ENCODE assay signal across 17 mouse cellular contexts in the genomic region with DNA sequence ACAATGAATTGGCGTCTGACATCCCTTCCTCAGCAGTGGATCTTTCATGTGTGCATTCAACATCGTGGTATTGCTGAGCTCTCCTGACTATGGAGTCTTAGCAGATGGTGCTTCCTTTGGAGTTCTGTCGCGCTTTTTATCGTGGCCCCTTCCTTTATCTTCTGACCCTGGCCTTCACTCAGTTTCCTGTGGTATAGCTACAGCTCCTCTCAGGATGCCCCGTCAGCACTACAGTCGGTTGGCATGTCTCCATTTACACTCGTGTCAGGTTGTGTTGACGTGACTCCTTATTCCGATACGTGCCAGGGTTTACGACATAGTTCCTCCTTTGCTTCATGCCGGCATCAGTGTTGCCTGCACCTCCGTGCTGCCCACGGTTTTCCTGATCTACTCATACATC. TPM values are rescaled to one million over a fixed set of nuclear protein-coding genes. Genes with fewer than 3 reads are reported as not detected.
"Had no signal": no experiment of that assay in that cellular context is flagged by ENCODE, and none has a peak within 500 bp of the region (broad histone marks: within the 10 kb centered on the region; RNA-seq: fewer than 3 reads in every experiment).

No protein-coding gene starts in this region.

- H3K27me3 ChIP-seq: intestine, embryonic 15.5 days; limb, embryonic 15.5 days; midbrain, embryonic 12.5 days; neural tube, embryonic 13.5 days had no signal

- H3K9ac ChIP-seq: intestine, embryonic 15.5 days; limb, embryonic 15.5 days; midbrain, embryonic 12.5 days; neural tube, embryonic 13.5 days had no signal

- H3K27ac ChIP-seq: intestine, embryonic 15.5 days; limb, embryonic 15.5 days; midbrain, embryonic 12.5 days; neural tube, embryonic 13.5 days had no signal

- ATAC-seq: intestine, embryonic 15.5 days; midbrain, embryonic 16.5 days had no signal

- H3K4me2 ChIP-seq: intestine, embryonic 15.5 days; limb, embryonic 15.5 days; midbrain, embryonic 12.5 days; neural tube, embryonic 13.5 days had no signal

- H3K36me3 ChIP-seq: intestine, embryonic 15.5 days had no signal

- H3K4me1 ChIP-seq: intestine, embryonic 15.5 days; limb, embryonic 15.5 days; midbrain, embryonic 12.5 days; neural tube, embryonic 13.5 days had no signal

- H3K9me3 ChIP-seq: intestine, embryonic 15.5 days; limb, embryonic 15.5 days; midbrain, embryonic 12.5 days; neural tube, embryonic 13.5 days had no signal

- H3K4me3 ChIP-seq: intestine, embryonic 15.5 days; limb, embryonic 15.5 days; midbrain, embryonic 12.5 days; neural tube, embryonic 13.5 days had no signal

- DNase-seq: kidney, adult 18-20 months; kidney, postnatal 10 days; lung, adult 18-20 months; right cerebral cortex, postnatal 25 days; thymus, postnatal 4 days had no signal

RNA-seq across cellular contexts. Expression of a gene that starts 45.8 kb away (rescaled TPM):
- total RNA-seq: layer of hippocampus, postnatal 25 days; left cerebral cortex, adult 8-10 months; left cerebral cortex, postnatal 25 days had no signal
- polyA plus RNA-seq: kidney, embryonic 14.5 days; limb, embryonic 11.5 days; limb, embryonic 15.5 days; lung, embryonic 16.5 days; midbrain, embryonic 12.5 days; neural tube, embryonic 13.5 days; stomach, embryonic 16.5 days had no signal

RNA-seq across cellular contexts. Expression of a gene that starts 58.5 kb away (rescaled TPM):
- total RNA-seq: left cerebral cortex, postnatal 25 days had no signal
- polyA plus RNA-seq: midbrain, embryonic 12.5 days; midbrain, embryonic 16.5 days; neural tube, embryonic 13.5 days had no signal
